In the genomic region with DNA sequence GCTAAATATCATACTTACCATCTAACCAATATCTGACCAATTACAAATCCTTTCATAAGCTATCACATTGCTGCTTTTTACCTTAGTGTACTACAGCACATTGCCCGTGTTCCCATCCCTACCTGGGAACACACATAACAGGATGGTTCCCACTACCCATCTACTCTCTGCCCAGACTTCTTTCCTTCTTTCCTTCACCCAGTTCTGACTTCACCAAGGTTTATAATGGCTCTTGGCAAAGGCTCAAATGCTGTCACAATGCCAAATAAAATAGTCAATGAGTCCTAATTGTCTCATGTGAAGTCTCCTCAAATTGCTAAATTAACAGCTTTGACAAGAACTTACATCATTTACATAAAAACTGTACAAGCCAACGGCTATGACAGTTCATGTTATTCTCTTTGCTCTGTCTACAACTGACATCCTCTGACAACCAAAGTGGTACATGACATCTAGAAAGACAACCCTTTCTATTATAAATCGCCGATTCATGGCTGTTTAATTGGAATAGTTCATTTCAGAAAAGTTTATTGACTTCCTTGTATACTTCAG, we compare ENCODE assay signal across 20 mouse cellular contexts. TPM values are rescaled to one million over a fixed set of nuclear protein-coding genes. Genes with fewer than 3 reads are reported as not detected.
DNase-seq lines count a peak whose midpoint lies in the region; ATAC-seq and TF ChIP-seq lines count a peak whose summit lies in the region.
"Had no signal": no experiment of that assay in that cellular context is flagged by ENCODE, and none has a peak within 500 bp of the region (broad histone marks: within the 10 kb centered on the region; RNA-seq: fewer than 3 reads in every experiment).

No protein-coding gene starts in this region.

- peak; percentile 88 for ATAC-seq in forebrain, embryonic 14.5 days
- ATAC-seq in hindbrain, postnatal 0 days = no peak
- ATAC-seq in hindbrain, embryonic 12.5 days (ENCODE audit: low FRiP score) = no peak
- ATAC-seq in forebrain, embryonic 16.5 days = peak; percentile 93

- no peak overlapping the region for H3K4me2 ChIP-seq in forebrain, embryonic 14.5 days (ENCODE audit: low read length)
- H3K4me2 ChIP-seq in hindbrain, postnatal 0 days (ENCODE audit: low read depth, low read length) = no peak overlapping the region
- no peak overlapping the region for H3K4me2 ChIP-seq in hindbrain, embryonic 12.5 days (replicated peaks)
- H3K4me2 ChIP-seq in forebrain, embryonic 16.5 days (ENCODE audit: low read length) = no peak overlapping the region
- H3K4me2 ChIP-seq: embryonic facial prominence, embryonic 13.5 days; embryonic facial prominence, embryonic 15.5 days had no signal

- 56% methylated on average over 4 of the region's 4 CpGs for WGBS in forebrain, embryonic 14.5 days
- whole genome bisulfite sequencing in forebrain, embryonic 10.5 days = 87% methylated on average over 4 of the region's 4 CpGs
- 82% methylated on average over 4 of the region's 4 CpGs for WGBS in hindbrain, postnatal 0 days
- WGBS in hindbrain, embryonic 12.5 days = 89% methylated on average over 4 of the region's 4 CpGs
- WGBS in forebrain, embryonic 16.5 days = 37% methylated on average over 4 of the region's 4 CpGs

- H3K27ac ChIP-seq in forebrain, embryonic 14.5 days (ENCODE audit: low read depth, low read length) = no peak overlapping the region
- H3K27ac ChIP-seq in forebrain, embryonic 10.5 days = no peak overlapping the region
- H3K27ac ChIP-seq in hindbrain, postnatal 0 days = no peak overlapping the region
- no peak overlapping the region for H3K27ac ChIP-seq in hindbrain, embryonic 12.5 days
- H3K27ac ChIP-seq in forebrain, embryonic 16.5 days (ENCODE audit: low read length) = no peak overlapping the region
- H3K27ac ChIP-seq: embryonic facial prominence, embryonic 13.5 days; embryonic facial prominence, embryonic 15.5 days had no signal

- H3K4me1 ChIP-seq in forebrain, embryonic 14.5 days (ENCODE audit: control insufficient read depth, insufficient read depth, low read length) = no peaks in the 10 kb centered on the region
- no peaks in the 10 kb centered on the region for H3K4me1 ChIP-seq in forebrain, embryonic 10.5 days
- H3K4me1 ChIP-seq in hindbrain, postnatal 0 days (ENCODE audit: insufficient read depth, low read length) = no peaks in the 10 kb centered on the region
- no peaks in the 10 kb centered on the region for H3K4me1 ChIP-seq in hindbrain, embryonic 12.5 days
- peaks cover 2% of the 10 kb centered on the region; the same call in 1 of the 2 replicates for H3K4me1 ChIP-seq in forebrain, embryonic 16.5 days (replicated peaks; ENCODE audit: control insufficient read depth, insufficient read depth, low read length)
- H3K4me1 ChIP-seq: embryonic facial prominence, embryonic 13.5 days; embryonic facial prominence, embryonic 15.5 days had no signal

- H3K9ac ChIP-seq in forebrain, embryonic 14.5 days (ENCODE audit: low read length) = no peak overlapping the region
- H3K9ac ChIP-seq in hindbrain, postnatal 0 days (replicated peaks; ENCODE audit: low read length) = no peak overlapping the region
- no peak overlapping the region for H3K9ac ChIP-seq in hindbrain, embryonic 12.5 days
- no peak overlapping the region for H3K9ac ChIP-seq in forebrain, embryonic 16.5 days (replicated peaks; ENCODE audit: low read depth, low read length)
- H3K9ac ChIP-seq: embryonic facial prominence, embryonic 13.5 days; embryonic facial prominence, embryonic 15.5 days had no signal

- no peak overlapping the region for H3K4me3 ChIP-seq in forebrain, embryonic 14.5 days (ENCODE audit: low read depth, low read length)
- no peak overlapping the region for H3K4me3 ChIP-seq in forebrain, embryonic 10.5 days
- no peak overlapping the region for H3K4me3 ChIP-seq in hindbrain, postnatal 0 days (ENCODE audit: low read length)
- H3K4me3 ChIP-seq in hindbrain, embryonic 12.5 days = no peak overlapping the region
- H3K4me3 ChIP-seq in forebrain, embryonic 16.5 days (replicated peaks; ENCODE audit: low read length) = no peak overlapping the region
- H3K4me3 ChIP-seq: embryonic facial prominence, embryonic 13.5 days; embryonic facial prominence, embryonic 15.5 days; erythroblast, embryonic 14.5 days had no signal

- H3K27me3 ChIP-seq in forebrain, embryonic 14.5 days (replicated peaks; ENCODE audit: control insufficient read depth, insufficient read depth, low read length) = no peaks in the 10 kb centered on the region
- no peaks in the 10 kb centered on the region for H3K27me3 ChIP-seq in forebrain, embryonic 10.5 days (ENCODE audit: poor library complexity, severe bottlenecking)
- no peaks in the 10 kb centered on the region for H3K27me3 ChIP-seq in hindbrain, postnatal 0 days (ENCODE audit: insufficient read depth, low read length)
- H3K27me3 ChIP-seq in hindbrain, embryonic 12.5 days = no peaks in the 10 kb centered on the region
- no peaks in the 10 kb centered on the region for H3K27me3 ChIP-seq in forebrain, embryonic 16.5 days (replicated peaks; ENCODE audit: control insufficient read depth, insufficient read depth, low read length)
- H3K27me3 ChIP-seq: embryonic facial prominence, embryonic 13.5 days; embryonic facial prominence, embryonic 15.5 days had no signal

- no peaks in the 10 kb centered on the region for H3K36me3 ChIP-seq in forebrain, embryonic 14.5 days (ENCODE audit: control insufficient read depth, insufficient read depth, low read length)
- H3K36me3 ChIP-seq in forebrain, embryonic 10.5 days (replicated peaks) = 0 out of 2 replicates have a peak, but pooled peaks cover 2% of the 10 kb centered on the region
- no peaks in the 10 kb centered on the region for H3K36me3 ChIP-seq in hindbrain, postnatal 0 days (ENCODE audit: insufficient read depth, low read length)
- no peaks in the 10 kb centered on the region for H3K36me3 ChIP-seq in hindbrain, embryonic 12.5 days
- no peaks in the 10 kb centered on the region for H3K36me3 ChIP-seq in forebrain, embryonic 16.5 days (ENCODE audit: control insufficient read depth, insufficient read depth)
- H3K36me3 ChIP-seq: embryonic facial prominence, embryonic 13.5 days; embryonic facial prominence, embryonic 15.5 days had no signal

- peak; percentile 74 for DNase-seq in forebrain, embryonic 14.5 days (ENCODE audit: low spot score)
- no peak for DNase-seq in forebrain, embryonic 10.5 days (ENCODE audit: extremely low spot score, low spot score)
- DNase-seq in hindbrain, postnatal 0 days (ENCODE audit: low spot score) = peak; percentile 7
- no peak for DNase-seq in adrenal gland, adult 2 months
- DNase-seq in heart, adult 11 months = no peak
- DNase-seq: adrenal gland, adult 8-10 months; adrenal gland, postnatal 14 days; adrenal gland, postnatal 36 days; cerebellum, adult 11 months; cerebellum, adult 18-20 months; cerebellum, adult 8-10 months; cerebellum, adult 9-11 months; cerebellum, postnatal 14 days; cerebellum, postnatal 36 days; embryo, embryonic 11 days had no signal

- TF ChIP-seq CTCF in hindbrain, postnatal 0 days (IDR thresholded peaks at IDR 0.05; ENCODE audit: low read depth) = no peak

- H3K9me3 ChIP-seq in forebrain, embryonic 14.5 days (replicated peaks; ENCODE audit: control insufficient read depth, low read length) = peaks cover 5% of the 10 kb centered on the region; the same call in 1 of the 2 replicates
- peaks cover 6% of the 10 kb centered on the region; the same call in 1 of the 2 replicates for H3K9me3 ChIP-seq in forebrain, embryonic 10.5 days
- peaks cover 7% of the 10 kb centered on the region; the same call in 1 of the 2 replicates for H3K9me3 ChIP-seq in hindbrain, postnatal 0 days (ENCODE audit: low read length)
- no peaks in the 10 kb centered on the region for H3K9me3 ChIP-seq in hindbrain, embryonic 12.5 days (replicated peaks)
- H3K9me3 ChIP-seq in forebrain, embryonic 16.5 days (ENCODE audit: control insufficient read depth, low read length) = peaks cover 7% of the 10 kb centered on the region
- H3K9me3 ChIP-seq: embryonic facial prominence, embryonic 15.5 days had no signal

RNA-seq across cellular contexts. Expression of gene Neil3, which starts 9.9 kb away (rescaled TPM):
- 12.7 and 12.8 TPM in 2 replicates for polyA plus RNA-seq in forebrain, embryonic 14.5 days (2014; fragmentation: Nextera tagmentation; extraction: Ambion mirVana)
- 25.9 and 27.9 TPM in 2 replicates for polyA plus RNA-seq in forebrain, embryonic 10.5 days (2016; fragmentation: Nextera tagmentation; extraction: Ambion mirVana)
- 1.7 and 1.8 TPM in 2 replicates for total RNA-seq in hindbrain, postnatal 0 days (2014; rRNA removed)
- 5.1 and 6.8 TPM in 2 replicates for polyA plus RNA-seq in hindbrain, postnatal 0 days (2015; fragmentation: Nextera tagmentation; extraction: Ambion mirVana)
- polyA plus RNA-seq in hindbrain, embryonic 12.5 days (2016; fragmentation: Nextera tagmentation; extraction: Ambion mirVana) = 18.4 and 20.3 TPM in 2 replicates
- 15.8 and 15.9 TPM in 2 replicates for polyA plus RNA-seq in forebrain, embryonic 16.5 days (2015; fragmentation: Nextera tagmentation; extraction: Ambion mirVana)
- total RNA-seq in adrenal gland, adult 2 months (2021) = under 1 TPM; 0.35 to 0.69 TPM
- 0.11 and 0.17 TPM in 2 replicates for polyA plus RNA-seq in adrenal gland, adult 2 months (2012; rRNA removed)

Comparison
In these comparisons a context has a peak if more than half of its experiments do, and no peak if none do; other contexts are left out.
1. DNase-seq: peak in forebrain, embryonic 14.5 days (single experiment) and hindbrain, postnatal 0 days (single experiment); none in forebrain, embryonic 10.5 days (single experiment), adrenal gland, adult 2 months (single experiment) and heart, adult 11 months (single experiment).
2. ATAC-seq: peak in forebrain, embryonic 14.5 days (single experiment) and forebrain, embryonic 16.5 days (single experiment); none in hindbrain, postnatal 0 days (single experiment) and hindbrain, embryonic 12.5 days (single experiment).